In the genomic region with DNA sequence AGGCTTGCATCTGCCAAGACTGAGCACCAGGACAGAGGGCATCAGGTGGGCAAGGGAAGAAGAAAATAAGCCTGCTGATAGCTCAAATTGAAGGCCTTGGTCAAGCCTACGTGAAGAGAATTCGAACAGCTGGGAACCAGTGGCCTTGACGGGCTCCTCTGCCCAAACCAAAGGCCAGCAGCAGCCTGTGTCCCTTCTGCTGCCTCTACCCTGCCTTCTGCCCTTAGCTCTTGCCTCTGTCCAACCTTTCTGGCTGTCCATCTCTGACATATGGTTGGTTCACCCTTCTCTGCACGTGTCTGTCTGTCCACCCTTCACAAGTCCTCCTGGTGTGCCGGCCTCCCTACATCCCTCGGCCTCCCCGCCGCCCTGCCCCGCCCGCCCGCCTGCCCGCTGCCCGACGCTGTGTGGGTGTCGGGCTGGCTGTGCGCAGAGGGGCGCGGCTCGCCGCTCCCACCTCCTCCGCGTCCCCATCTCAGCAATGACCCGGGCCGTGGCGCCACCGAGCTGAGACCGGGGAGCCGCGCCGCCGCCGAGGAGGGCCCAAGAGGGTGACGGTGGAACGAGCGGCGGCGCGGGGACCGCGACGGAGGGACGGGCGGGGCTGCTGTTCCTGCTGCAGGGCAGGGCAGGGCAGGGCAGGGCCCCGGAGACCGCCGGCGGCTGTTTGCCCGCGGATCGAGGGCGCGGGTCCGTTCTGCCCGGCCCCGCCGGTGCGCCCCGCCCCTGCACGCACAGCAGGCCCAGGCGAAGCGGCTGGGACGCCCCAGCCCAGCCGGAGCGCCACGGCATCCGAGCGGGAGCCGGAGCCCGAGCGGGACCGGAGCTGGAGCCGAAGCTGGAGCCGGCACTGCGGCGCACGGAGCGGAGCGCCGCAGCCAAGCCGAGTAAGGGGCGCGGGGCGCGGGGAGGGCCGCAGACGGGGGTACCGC, we compare ENCODE assay signal across 7 mouse cellular contexts. TPM values are rescaled to one million over a fixed set of nuclear protein-coding genes. Genes with fewer than 3 reads are reported as not detected.
A peak's percentile ranks its signal among the peaks of the same experiment; 100 is the strongest.
DNase-seq lines count a peak whose midpoint lies in the region; ATAC-seq and TF ChIP-seq lines count a peak whose summit lies in the region.

Bean1 (plus strand) TSS at position 325 of the 932 bp plus-strand sequence.

- peaks cover 74% of the 10 kb centered on the region for H3K27me3 ChIP-seq in E14TG2a.4 (ENCODE audit: insufficient read depth, low read length)
- peaks cover 43% of the 10 kb centered on the region for H3K27me3 ChIP-seq in forebrain, embryonic 13.5 days

- 0 out of 2 replicates have a peak, but pooled peaks cover 7% of the 10 kb centered on the region for H3K9me3 ChIP-seq in E14TG2a.4 (ENCODE audit: low read length)
- no peaks in the 10 kb centered on the region for H3K9me3 ChIP-seq in forebrain, embryonic 13.5 days (replicated peaks)

- ATAC-seq in forebrain, embryonic 13.5 days, result peak; percentile 92

- intact Hi-C loops in heart, postnatal 10 days (cut with DNase I), result no loop called here
- intact Hi-C loops in left cerebral cortex, postnatal 10 days (cut with DNase I), result no loop called here

- no peak within 1 kb of the TSS for H3K27ac ChIP-seq in forebrain, embryonic 13.5 days

- H3K36me3 ChIP-seq in E14TG2a.4 (ENCODE audit: insufficient read depth, low read length), result no peaks in the 10 kb centered on the region
- H3K36me3 ChIP-seq in forebrain, embryonic 13.5 days (ENCODE audit: poor library complexity, severe bottlenecking), result no peaks in the 10 kb centered on the region

- peak within 1 kb of the TSS; percentile 77 for H3K9ac ChIP-seq in forebrain, embryonic 13.5 days

- H3K4me2 ChIP-seq in forebrain, embryonic 13.5 days, result peak within 1 kb of the TSS; percentile 91

- TF ChIP-seq CTCF in E14TG2a.4 (conservative IDR thresholded peaks at IDR 0.05; ENCODE audit: low read length), result no peak

- 3% methylated on average over 61 of the region's 87 CpGs for WGBS in forebrain, embryonic 13.5 days

- peaks cover 7% of the 10 kb centered on the region for H3K4me1 ChIP-seq in E14TG2a.4 (replicated peaks; ENCODE audit: low read depth, low read length)
- peaks cover 10% of the 10 kb centered on the region for H3K4me1 ChIP-seq in forebrain, embryonic 13.5 days

- peak within 1 kb of the TSS; percentile 82 for H3K4me3 ChIP-seq in E14TG2a.4 (replicated peaks; ENCODE audit: low read length)
- H3K4me3 ChIP-seq in forebrain, embryonic 13.5 days, result peak within 1 kb of the TSS; percentile 65

- DNase-seq in ZHBTc4 (ENCODE audit: low read depth, low spot score), result peak; percentile 57
- DNase-seq in heart, postnatal 10 days, result peak; percentile 52 to 58
- peak in 1 of 2 experiments; percentile 73 for DNase-seq in left cerebral cortex, postnatal 10 days (ENCODE audit: extremely low spot score in 1 of 2, low spot score in 2 of 2)
- peak; percentile 44 to 62 for DNase-seq in lung, postnatal 4 days
- peak; percentile 64 for DNase-seq in right cerebral cortex, postnatal 4 days

RNA-seq across cellular contexts. Expression of gene Bean1, which starts in this region (rescaled TPM):
- polyA plus RNA-seq in forebrain, embryonic 13.5 days (2015; fragmentation: Nextera tagmentation; extraction: Ambion mirVana), result 0.75 and 0.87 TPM in 2 replicates
- 1 to 10 TPM; 2.9 to 4.3 TPM for total RNA-seq in heart, postnatal 10 days (2021)
- 10 to 100 TPM; 26.1 to 27.9 TPM for total RNA-seq in left cerebral cortex, postnatal 10 days (2021)

Comparison
In these comparisons a context has a peak if more than half of its experiments do, and no peak if none do; other contexts are left out.
1. RNA of gene Bean1 (total RNA-seq): 26.1 to 27.9 TPM in left cerebral cortex, postnatal 10 days; 2.9 to 4.3 TPM in heart, postnatal 10 days; every median in the first group is over 4 times any median in the second.
2. Peak in ATAC-seq, H3K4me3 ChIP-seq, H3K9ac ChIP-seq and H3K4me2 ChIP-seq in forebrain, embryonic 13.5 days; RNA of the gene not detected or under 1 TPM.